7 mouse cellular contexts compared by ENCODE assay signal in genomic region chr19:16128715-16129114, GRCm38 (mm10). TPM values are rescaled to one million over a fixed set of nuclear protein-coding genes. Genes with fewer than 3 reads are reported as not detected.
DNase-seq lines count a peak whose midpoint lies in the region; ATAC-seq and TF ChIP-seq lines count a peak whose summit lies in the region.

No protein-coding gene starts in this region.

- no peak overlapping the region for H3K27ac ChIP-seq in kidney, embryonic 15.5 days
- H3K27ac ChIP-seq in ES-Bruce4 (ENCODE audit: insufficient read depth, low read length): no peak overlapping the region
- H3K27ac ChIP-seq in hindbrain, embryonic 10.5 days: no peak overlapping the region

- H3K4me3 ChIP-seq in kidney, embryonic 15.5 days (replicated peaks): no peak overlapping the region
- H3K4me3 ChIP-seq in ES-Bruce4 (ENCODE audit: low read depth, low read length): no peak overlapping the region
- no peak overlapping the region for H3K4me3 ChIP-seq in hindbrain, embryonic 10.5 days

- H3K9me3 ChIP-seq in kidney, embryonic 15.5 days (replicated peaks): no peaks in the 10 kb centered on the region
- no peaks in the 10 kb centered on the region for H3K9me3 ChIP-seq in ES-Bruce4 (replicated peaks; ENCODE audit: control insufficient read depth, insufficient read depth, low read length, poor library complexity, severe bottlenecking)
- no peaks in the 10 kb centered on the region for H3K9me3 ChIP-seq in hindbrain, embryonic 10.5 days

- DNase-seq in kidney, adult 11 months: peak; percentile 33
- no peak for DNase-seq in neural tube, embryonic 10.5 days (ENCODE audit: extremely low spot score, low spot score)
- DNase-seq in hindbrain, embryonic 10.5 days (ENCODE audit: low spot score): no peak

- H3K4me1 ChIP-seq in kidney, embryonic 15.5 days: peaks cover 15% of the 10 kb centered on the region
- H3K4me1 ChIP-seq in ES-Bruce4 (ENCODE audit: control insufficient read depth, insufficient read depth, low read length): no peaks in the 10 kb centered on the region
- H3K4me1 ChIP-seq in hindbrain, embryonic 10.5 days (replicated peaks): peaks cover 21% of the 10 kb centered on the region

- WGBS in kidney, embryonic 15.5 days: 60% methylated on average over 5 of the region's 5 CpGs
- 47% methylated on average over 5 of the region's 5 CpGs for WGBS in hindbrain, embryonic 10.5 days

- H3K27me3 ChIP-seq in kidney, embryonic 15.5 days: no peaks in the 10 kb centered on the region
- H3K27me3 ChIP-seq in ES-Bruce4 (ENCODE audit: control insufficient read depth, insufficient read depth, low read length, poor library complexity, severe bottlenecking): no peaks in the 10 kb centered on the region
- no peaks in the 10 kb centered on the region for H3K27me3 ChIP-seq in hindbrain, embryonic 10.5 days (ENCODE audit: insufficient read depth, poor library complexity, severe bottlenecking)

- peak; percentile 60 for TF ChIP-seq CTCF in ES-Bruce4 (IDR thresholded peaks at IDR 0.05; ENCODE audit: low read depth, low read length)

- ATAC-seq in kidney, embryonic 15.5 days (replicated peaks; ENCODE audit: low FRiP score): no peak
- ATAC-seq in common myeloid progenitor, adult 5-6 weeks (replicated peaks; ENCODE audit: low read depth, poor library complexity, severe bottlenecking): peak; percentile 28
- peak; percentile 80 for ATAC-seq in monocyte, adult 5-6 weeks (replicated peaks; ENCODE audit: insufficient number of reproducible peaks, low FRiP score, low TSS enrichment, poor library complexity, severe bottlenecking)

- TF ChIP-seq EP300 in ES-Bruce4 (IDR thresholded peaks at IDR 0.05; ENCODE audit: insufficient read depth, low read depth, low read length): no peak

- TF ChIP-seq POLR2A in ES-Bruce4 (IDR thresholded peaks at IDR 0.05; ENCODE audit: insufficient read depth, low read length): no peak

- no peaks in the 10 kb centered on the region for H3K36me3 ChIP-seq in kidney, embryonic 15.5 days
- no peaks in the 10 kb centered on the region for H3K36me3 ChIP-seq in ES-Bruce4 (ENCODE audit: control insufficient read depth, insufficient read depth, low read length, poor library complexity, severe bottlenecking)
- no peaks in the 10 kb centered on the region for H3K36me3 ChIP-seq in hindbrain, embryonic 10.5 days

- H3K4me2 ChIP-seq in kidney, embryonic 15.5 days: no peak overlapping the region

- H3K9ac ChIP-seq in kidney, embryonic 15.5 days: no peak overlapping the region
- no peak overlapping the region for H3K9ac ChIP-seq in ES-Bruce4 (ENCODE audit: low read depth, poor library complexity, severe bottlenecking)

RNA-seq across cellular contexts. Expression of gene Gnaq, which starts 3.9 kb away (rescaled TPM):
- 36.2 and 41.6 TPM in 2 replicates for polyA plus RNA-seq in kidney, embryonic 15.5 days (2015; fragmentation: Nextera tagmentation; extraction: Ambion mirVana)
- 37.7 and 47.0 TPM in 2 replicates for polyA plus RNA-seq in ES-Bruce4 (2011; ENCODE audit: insufficient read depth, insufficient read length, low read depth, missing spikeins)
- total RNA-seq in common myeloid progenitor, adult 5-6 weeks (2017): 14.9 and 20.5 TPM in 2 replicates
- 11.8 to 16.7 TPM (median 14.8 TPM) in 3 replicates for total RNA-seq in monocyte, adult 5-6 weeks (2017)
- polyA plus RNA-seq in hindbrain, embryonic 10.5 days (2016; fragmentation: Nextera tagmentation; extraction: Ambion mirVana): 23.1 and 26.7 TPM in 2 replicates
